Mouse (Mus musculus) midbrain, postnatal 0 days (tissue): Measurements from ENCODE around the gene Dppa3. TPM values are rescaled to one million over a fixed set of nuclear protein-coding genes. Genes with fewer than 3 reads are reported as not detected.

Experiments used
- ATAC-seq: fragments of 200-750 bp; cut with Nextera tagmentation; 2 replicates; pipeline ENCODE4 v1.8.0; 2017; ENCODE audit warnings: moderate number of reproducible peaks, mild to moderate bottlenecking, moderate TSS enrichment, moderate library complexity; ENCODE audit not compliant: low FRiP score
- DNase-seq: peaks from one replicate; pipeline ENCODE4 v3.0.0-alpha.2; 2015; ENCODE audit warnings: low spot score
- H3K27ac ChIP-seq: fragments of 300-500 bp; sonication (generic); 2 replicates; pipeline ENCODE4 v1.5.1; 2014; ENCODE audit warnings: low read depth, mild to moderate bottlenecking, low read length, mixed read lengths
- H3K27me3 ChIP-seq: fragments of 300-500 bp; sonication (generic); 2 replicates; pipeline ENCODE4 v1.6.1; 2014; ENCODE audit warnings: low read length, control low read depth, mixed read lengths; ENCODE audit not compliant: insufficient read depth
- H3K36me3 ChIP-seq: fragments of 300-500 bp; sonication (generic); 2 replicates; pipeline ENCODE4 v1.6.1; 2014; ENCODE audit warnings: low read length, control low read depth, mixed read lengths; ENCODE audit not compliant: insufficient read depth
- H3K4me1 ChIP-seq: fragments of 300-500 bp; sonication (generic); 2 replicates; pipeline ENCODE4 v1.6.1; 2014; ENCODE audit warnings: mild to moderate bottlenecking, control low read depth, antibody characterized with exemption, low read length, mixed read lengths; ENCODE audit not compliant: insufficient read depth
- H3K4me2 ChIP-seq: fragments of 300-500 bp; sonication (generic); 2 replicates; pipeline ENCODE4 v1.6.1; 2014; ENCODE audit warnings: low read depth, mild to moderate bottlenecking, low read length, mixed read lengths; ENCODE audit not compliant: poor library complexity, severe bottlenecking
- H3K4me3 ChIP-seq: fragments of 300-500 bp; sonication (generic); 2 replicates; pipeline ENCODE4 v1.5.1; 2014; ENCODE audit warnings: low read depth, mild to moderate bottlenecking, low read length, moderate library complexity
- H3K9ac ChIP-seq: fragments of 300-500 bp; sonication (generic); replicated peaks from 2 replicates; pipeline ENCODE4 v1.6.1; 2014; ENCODE audit warnings: mild to moderate bottlenecking, low read length, moderate library complexity, mixed read lengths; ENCODE audit not compliant: poor library complexity, severe bottlenecking
- H3K9me3 ChIP-seq: fragments of 300-500 bp; sonication (generic); 2 replicates; pipeline ENCODE4 v1.6.1; 2016; ENCODE audit warnings: low read length, control low read depth
- CTCF ChIP-seq: IDR thresholded peaks from 2 replicates; pipeline ENCODE4 v1.5.1; 2016; ENCODE audit warnings: antibody characterized with exemption, mild to moderate bottlenecking
- WGBS: fragments of 180-500 bp; shearing (Covaris S2); extraction: QIAGEN DNeasy Blood & Tissue Kit; methylation state at CpG from one replicate; pipeline ENCODE4 v1.1.7; 2014; 5-methylcytosine and 5-hydroxymethylcytosine counted together
- polyA plus RNA-seq: library from polyadenylated mRNA; unstranded; fragments of >200 nt; fragmentation: Nextera tagmentation; extraction: Ambion mirVana; gene quantifications from 2 replicates; pipeline ENCODE4 v1.2.1, GENCODE M21; 2015
- total RNA-seq: library from RNA; depleted of rRNA; stranded (reverse); fragments of >200 nt; gene quantifications from 2 replicates; pipeline ENCODE4 v1.2.3, GENCODE M21; 2014

The Dppa3 gene
- total and polyA plus RNA-seq, 2 experiments from 2014 or later: not detected

DNA sequence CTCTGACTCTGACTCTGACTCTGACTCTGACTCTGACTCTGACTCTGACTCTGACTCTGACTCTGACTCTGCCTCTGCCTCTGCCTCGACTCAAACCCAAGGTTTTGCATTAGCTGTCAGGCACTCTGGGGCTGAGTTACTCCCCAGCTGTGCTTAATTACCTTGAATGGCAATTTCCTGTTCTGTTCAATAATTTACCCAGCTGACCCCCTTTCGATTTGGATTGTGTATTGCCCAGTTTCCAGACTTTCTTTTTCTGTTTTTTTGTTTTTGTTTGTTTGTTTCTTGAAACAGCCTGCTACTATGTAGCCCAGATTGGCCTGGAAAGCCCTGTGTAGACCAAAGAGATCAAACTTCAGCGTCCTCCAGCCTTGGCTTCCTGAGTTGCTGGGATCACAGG, 10.2 kb upstream of the Dppa3 start:
- H3K4me1 ChIP-seq: no peaks in the 10 kb centered on the region

DNA sequence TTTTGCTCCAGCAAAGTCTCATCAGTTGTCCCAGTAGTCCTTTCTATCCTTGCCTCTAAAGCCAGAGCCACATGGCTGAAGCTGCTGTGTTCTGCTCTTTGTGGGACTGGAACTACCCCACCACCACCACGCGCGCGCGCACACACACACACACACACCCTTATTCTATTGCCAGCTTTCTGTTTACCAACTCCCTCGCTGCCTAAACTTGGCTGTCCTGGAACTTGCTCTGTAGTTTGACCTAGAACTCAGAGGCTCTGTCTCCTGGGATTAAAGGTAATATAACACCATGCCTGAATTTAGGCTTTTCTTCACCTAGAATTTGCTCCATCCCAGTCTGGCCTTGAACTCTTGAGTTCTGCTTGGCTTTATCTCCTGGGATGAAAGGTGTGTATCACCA, 5.1 kb upstream of the Dppa3 start:
- Histone ChIP-seq H3K4me2 (no peak overlapping the region), H3K36me3 (no peaks in the 10 kb centered on the region), H3K27ac (no peak overlapping the region), H3K9ac (no peak overlapping the region), H3K4me1 (no peaks in the 10 kb centered on the region), H3K4me3 (no peak overlapping the region), H3K27me3 (no peaks in the 10 kb centered on the region), H3K9me3 (no peaks in the 10 kb centered on the region)
- TF ChIP-seq CTCF: no peak
- DNase-seq (no peak), ATAC-seq (no peak)
- 91% methylated on average over 6 of the region's 6 CpGs for WGBS

More for the DNA sequence above, 10.2 kb upstream of the Dppa3 start:
- Histone ChIP-seq H3K9ac (no peak overlapping the region), H3K4me3 (no peak overlapping the region), H3K36me3 (no peaks in the 10 kb centered on the region), H3K27ac (no peak overlapping the region), H3K4me2 (no peak overlapping the region), H3K9me3 (no peaks in the 10 kb centered on the region), H3K27me3 (no peaks in the 10 kb centered on the region)
- no peak for TF ChIP-seq CTCF
- WGBS: 65% methylated on average over 3 of the region's 3 CpGs
- DNase-seq (no peak), ATAC-seq (no peak)

DNA sequence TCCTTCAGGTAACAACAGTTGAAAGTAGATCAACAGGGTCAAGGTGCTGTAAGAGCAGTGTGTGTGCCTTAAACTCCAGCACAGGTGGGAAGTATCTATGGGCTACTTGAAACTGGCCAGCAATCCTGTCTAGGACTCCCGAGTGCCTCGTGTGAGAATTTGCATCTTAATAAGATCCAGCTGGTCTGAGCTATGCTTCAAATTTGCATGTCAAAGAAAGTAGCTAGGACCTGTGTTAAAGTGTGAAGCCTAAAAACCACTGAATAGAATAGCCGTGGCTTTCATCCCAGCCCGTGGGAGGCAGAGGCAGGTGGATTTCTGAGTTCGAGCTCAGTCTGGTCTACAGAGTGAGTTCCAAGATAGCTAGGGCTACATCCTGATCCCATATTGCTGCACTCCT, 1.7 kb upstream of the Dppa3 start:
- no peak overlapping the region for H3K4me2 ChIP-seq
- no peak overlapping the region for H3K4me3 ChIP-seq
- H3K9ac ChIP-seq: no peak overlapping the region
- ATAC-seq (no peak), DNase-seq (no peak)
- H3K27ac ChIP-seq: no peak overlapping the region
- H3K27me3 ChIP-seq: no peaks in the 10 kb centered on the region
- no peaks in the 10 kb centered on the region for H3K9me3 ChIP-seq
- WGBS: 19% methylated on average over 5 of the region's 5 CpGs
- no peak for TF ChIP-seq CTCF
- no peaks in the 10 kb centered on the region for H3K36me3 ChIP-seq
- no peaks in the 10 kb centered on the region for H3K4me1 ChIP-seq

DNA sequence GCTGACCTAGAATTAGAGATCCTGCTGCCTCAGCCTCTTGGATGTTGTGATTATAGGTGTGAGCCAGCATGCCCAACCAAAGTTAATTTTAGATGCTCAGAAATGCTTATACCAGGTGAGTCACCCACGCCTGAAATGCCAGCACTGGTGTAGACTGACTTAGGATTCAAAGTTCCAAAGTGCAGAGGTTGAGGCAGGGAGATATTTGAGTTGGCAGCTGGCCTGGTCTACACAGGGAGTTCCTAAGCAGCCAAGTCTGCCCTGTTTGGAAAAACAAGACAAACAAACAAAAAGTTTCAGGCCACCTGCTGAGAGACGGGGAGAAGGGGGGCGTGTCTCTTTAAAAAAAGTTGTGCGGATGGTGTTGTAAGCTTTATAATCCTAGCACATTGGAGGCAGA, 1.1 kb upstream of the Dppa3 start:
- no peak for ATAC-seq
- no peak overlapping the region for H3K4me3 ChIP-seq
- DNase-seq: no peak
- WGBS: 81% methylated on average over 4 of the region's 4 CpGs
- H3K9me3 ChIP-seq: no peaks in the 10 kb centered on the region
- no peaks in the 10 kb centered on the region for H3K36me3 ChIP-seq
- no peak overlapping the region for H3K4me2 ChIP-seq
- no peak overlapping the region for H3K9ac ChIP-seq
- no peak for TF ChIP-seq CTCF
- no peaks in the 10 kb centered on the region for H3K27me3 ChIP-seq
- H3K4me1 ChIP-seq: no peaks in the 10 kb centered on the region
- no peak overlapping the region for H3K27ac ChIP-seq

DNA sequence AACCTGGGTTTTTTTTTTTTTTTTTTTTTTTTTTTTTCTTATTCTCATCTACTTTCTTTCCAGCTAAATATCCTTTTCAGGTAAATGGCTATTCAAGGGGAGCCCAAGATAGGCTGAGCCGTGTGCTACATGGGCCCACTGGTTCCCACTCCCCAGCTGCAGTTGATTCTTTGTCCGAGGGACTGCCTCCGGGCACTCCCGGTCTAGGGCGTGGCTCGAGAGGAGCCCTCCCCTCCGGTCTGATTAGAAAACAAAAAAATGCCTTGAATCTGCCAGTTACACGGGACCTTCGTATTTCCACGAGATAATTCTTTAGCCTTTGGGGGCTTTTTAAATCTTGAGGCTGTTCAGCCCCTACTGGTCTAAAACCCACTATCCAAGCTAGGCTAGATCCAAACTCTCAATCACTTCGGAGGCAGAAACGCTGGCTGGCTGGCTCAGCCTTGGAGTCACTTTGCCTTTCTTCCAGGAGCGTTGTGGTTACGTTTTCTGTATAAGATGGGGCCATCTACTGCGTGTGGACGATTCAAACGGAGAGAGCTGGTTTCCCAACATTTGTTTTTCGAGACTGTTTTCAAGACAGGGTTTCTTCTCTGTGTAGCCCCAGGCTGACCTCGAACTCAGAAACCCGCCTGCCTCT, 1.4 kb downstream of the Dppa3 start:
- ATAC-seq (no peak), DNase-seq (no peak)
- Histone ChIP-seq H3K9ac (no peak overlapping the region), H3K36me3 (no peaks in the 10 kb centered on the region), H3K4me3 (no peak overlapping the region), H3K9me3 (no peaks in the 10 kb centered on the region), H3K27me3 (no peaks in the 10 kb centered on the region), H3K27ac (no peak overlapping the region), H3K4me1 (no peaks in the 10 kb centered on the region), H3K4me2 (peak overlapping the region; percentile 7; the same call in 1 of the 2 replicates)
- WGBS: 54% methylated on average over 20 of the region's 20 CpGs
- no peak for TF ChIP-seq CTCF

DNA sequence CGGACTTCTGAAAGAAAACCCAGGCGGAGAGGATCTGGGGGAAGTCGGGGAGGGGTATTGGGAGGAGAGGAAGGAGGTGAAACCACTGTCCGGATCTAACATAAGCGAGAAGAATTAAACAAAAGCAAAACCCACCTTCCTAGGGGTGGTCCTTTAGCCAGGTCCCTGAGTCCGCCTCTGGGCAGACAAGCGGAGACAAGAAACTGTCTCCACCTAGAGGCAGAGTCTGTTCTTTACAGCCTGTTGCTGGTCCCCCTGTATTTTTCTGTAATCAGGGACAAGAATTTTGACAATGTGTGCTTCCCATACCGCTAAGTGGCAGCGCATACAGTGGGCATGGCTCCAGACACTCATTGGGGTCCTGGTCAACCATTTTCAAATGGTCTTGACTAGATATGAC, 7.2 kb downstream of the Dppa3 start:
- no peak overlapping the region for H3K4me2 ChIP-seq
- peak; percentile 43 for TF ChIP-seq CTCF
- ATAC-seq (no peak), DNase-seq (peak; percentile 12)
- H3K4me3 ChIP-seq: no peak overlapping the region
- H3K4me1 ChIP-seq: no peaks in the 10 kb centered on the region
- WGBS: 58% methylated on average over 9 of the region's 9 CpGs
- no peaks in the 10 kb centered on the region for H3K9me3 ChIP-seq
- H3K9ac ChIP-seq: no peak overlapping the region
- H3K27ac ChIP-seq: no peak overlapping the region
- no peaks in the 10 kb centered on the region for H3K36me3 ChIP-seq
- no peaks in the 10 kb centered on the region for H3K27me3 ChIP-seq
